Mouse (Mus musculus) limb, embryonic 12.5 days (tissue): Measurements from ENCODE around the gene Tagap. TPM values are rescaled to one million over a fixed set of nuclear protein-coding genes. Genes with fewer than 3 reads are reported as not detected.

Source experiments
- ATAC-seq: fragments of 200-750 bp; cut with Nextera tagmentation; 2 replicates; pipeline ENCODE4 v1.8.0; 2017; ENCODE audit warnings: low read depth, moderate TSS enrichment; ENCODE audit not compliant: insufficient number of reproducible peaks, insufficient read depth, low FRiP score, low TSS enrichment
- H3K27ac ChIP-seq: fragments of 300-500 bp; sonication (generic); 2 replicates; pipeline ENCODE4 v1.5.1; 2016; ENCODE audit warnings: mild to moderate bottlenecking, moderate library complexity
- H3K27me3 ChIP-seq: fragments of 300-500 bp; sonication (generic); 2 replicates; pipeline ENCODE4 v1.6.1; 2016; ENCODE audit warnings: mild to moderate bottlenecking, moderate library complexity
- H3K36me3 ChIP-seq: fragments of 300-500 bp; sonication (generic); 2 replicates; pipeline ENCODE4 v1.6.1; 2016; ENCODE audit warnings: mild to moderate bottlenecking, moderate library complexity
- H3K4me1 ChIP-seq: fragments of 300-500 bp; sonication (generic); replicated peaks from 2 replicates; pipeline ENCODE4 v1.6.1; 2016
- H3K4me2 ChIP-seq: fragments of 300-500 bp; sonication (generic); 2 replicates; pipeline ENCODE4 v1.6.1; 2016; ENCODE audit warnings: mild to moderate bottlenecking, moderate library complexity
- H3K4me3 ChIP-seq: fragments of 300-500 bp; sonication (generic); replicated peaks from 2 replicates; pipeline ENCODE4 v1.5.1; 2016; ENCODE audit warnings: mild to moderate bottlenecking
- H3K9ac ChIP-seq: fragments of 300-500 bp; sonication (generic); replicated peaks from 2 replicates; pipeline ENCODE4 v1.6.1; 2016; ENCODE audit warnings: mild to moderate bottlenecking, moderate library complexity
- H3K9me3 ChIP-seq: fragments of 300-500 bp; sonication (generic); 2 replicates; pipeline ENCODE4 v1.6.1; 2016; ENCODE audit warnings: mild to moderate bottlenecking, moderate library complexity
- WGBS: fragments of 180-500 bp; shearing (Covaris S2); methylation state at CpG from one replicate; pipeline ENCODE4 v1.1.7; 2016; 5-methylcytosine and 5-hydroxymethylcytosine counted together
- polyA plus RNA-seq: library from polyadenylated mRNA; unstranded; fragments of >200 nt; fragmentation: Nextera tagmentation; extraction: Ambion mirVana; gene quantifications from 2 replicates; pipeline ENCODE4 v1.2.1, GENCODE M21; 2016

Gene Tagap
- polyA plus RNA-seq, 1 experiment from 2014 or later: 0.41 TPM

DNA sequence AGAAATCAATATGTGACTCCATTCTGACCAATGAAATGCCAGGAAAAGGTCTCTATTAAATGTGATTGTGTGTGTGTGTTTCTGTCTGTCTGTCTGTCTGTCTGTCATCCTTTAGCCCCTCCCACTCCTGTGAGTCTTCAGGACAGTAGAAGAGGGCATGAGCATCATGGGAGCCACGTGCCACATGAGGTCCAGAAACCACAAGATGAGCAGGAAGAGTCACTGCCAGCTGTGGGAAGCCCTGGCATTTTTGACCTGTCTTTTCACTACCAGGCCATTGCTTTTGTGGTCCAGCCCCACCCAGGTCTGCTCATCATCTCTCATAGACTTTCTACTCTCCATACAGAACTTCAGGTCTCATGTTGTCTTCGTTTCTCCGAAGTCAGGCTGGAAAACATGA, 31.7 kb upstream of the Tagap start:
- WGBS: 79% methylated on average over 3 of the region's 3 CpGs

DNA sequence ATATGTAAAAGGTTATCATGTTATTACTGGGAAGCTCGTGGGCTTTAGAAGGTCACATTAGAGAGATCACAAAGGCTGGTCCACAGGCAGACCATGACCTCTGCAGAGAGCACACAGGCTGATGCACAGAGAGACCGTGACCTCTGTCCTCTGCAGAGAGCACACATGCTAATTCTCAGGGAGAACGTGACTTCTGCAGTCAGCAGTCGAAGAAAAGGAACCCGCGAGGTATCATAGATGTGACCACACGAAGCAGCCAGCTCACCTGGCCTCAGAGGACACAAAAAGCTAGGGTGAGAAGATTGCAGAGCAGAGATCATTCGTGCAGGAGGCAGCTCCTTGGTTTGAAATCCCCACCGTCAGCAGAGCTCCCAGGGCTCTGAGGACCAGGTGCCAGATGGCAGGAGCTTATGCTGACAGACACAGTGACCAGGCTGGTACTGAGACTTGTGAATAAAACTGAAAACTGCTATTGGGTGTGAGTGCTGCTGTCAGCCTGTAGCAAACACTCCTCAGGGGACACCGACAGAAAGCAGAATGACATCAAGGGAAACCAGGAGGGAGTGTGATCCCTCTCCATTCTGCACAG, 29.7 kb upstream of the Tagap start:
- no peaks in the 10 kb centered on the region for H3K4me1 ChIP-seq
- no peak overlapping the region for H3K4me2 ChIP-seq
- no peak overlapping the region for H3K9ac ChIP-seq
- H3K9me3 ChIP-seq: no peaks in the 10 kb centered on the region
- no peaks in the 10 kb centered on the region for H3K27me3 ChIP-seq
- 71% methylated on average over 10 of the region's 10 CpGs for WGBS
- H3K36me3 ChIP-seq: no peaks in the 10 kb centered on the region
- H3K4me3 ChIP-seq: no peak overlapping the region
- ATAC-seq: no peak
- no peak overlapping the region for H3K27ac ChIP-seq

More for the DNA sequence above, 31.7 kb upstream of the Tagap start:
- Histone ChIP-seq H3K4me3 (no peak overlapping the region), H3K9ac (no peak overlapping the region), H3K36me3 (no peaks in the 10 kb centered on the region), H3K4me1 (no peaks in the 10 kb centered on the region), H3K27me3 (no peaks in the 10 kb centered on the region), H3K27ac (no peak overlapping the region), H3K9me3 (no peaks in the 10 kb centered on the region), H3K4me2 (no peak overlapping the region)
- no peak for ATAC-seq

DNA sequence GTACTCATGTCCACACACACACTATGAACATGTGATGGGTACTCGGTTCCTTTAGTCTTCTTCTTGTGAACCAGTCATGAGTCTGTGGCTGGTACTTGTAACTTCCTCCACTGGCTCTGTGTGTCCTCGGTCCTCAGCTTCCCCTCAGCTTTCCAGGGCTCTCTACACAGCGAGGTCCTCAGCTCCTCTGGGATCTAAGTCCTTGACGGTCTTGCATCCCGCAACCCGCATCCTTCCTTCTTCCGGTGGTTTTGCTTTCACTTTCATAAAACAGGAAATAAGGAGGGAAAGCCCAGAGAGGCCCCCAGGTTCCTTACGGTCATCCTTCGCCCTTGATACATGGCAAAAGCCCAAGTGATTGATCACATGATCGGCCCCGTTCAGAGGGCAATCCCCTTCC, 28.7 kb upstream of the Tagap start:
- Histone ChIP-seq H3K27me3 (no peaks in the 10 kb centered on the region), H3K9me3 (no peaks in the 10 kb centered on the region), H3K36me3 (no peaks in the 10 kb centered on the region), H3K4me3 (no peak overlapping the region), H3K9ac (no peak overlapping the region), H3K4me2 (no peak overlapping the region), H3K27ac (no peak overlapping the region), H3K4me1 (no peaks in the 10 kb centered on the region)
- ATAC-seq: no peak
- 81% methylated on average over 11 of the region's 11 CpGs for WGBS

DNA sequence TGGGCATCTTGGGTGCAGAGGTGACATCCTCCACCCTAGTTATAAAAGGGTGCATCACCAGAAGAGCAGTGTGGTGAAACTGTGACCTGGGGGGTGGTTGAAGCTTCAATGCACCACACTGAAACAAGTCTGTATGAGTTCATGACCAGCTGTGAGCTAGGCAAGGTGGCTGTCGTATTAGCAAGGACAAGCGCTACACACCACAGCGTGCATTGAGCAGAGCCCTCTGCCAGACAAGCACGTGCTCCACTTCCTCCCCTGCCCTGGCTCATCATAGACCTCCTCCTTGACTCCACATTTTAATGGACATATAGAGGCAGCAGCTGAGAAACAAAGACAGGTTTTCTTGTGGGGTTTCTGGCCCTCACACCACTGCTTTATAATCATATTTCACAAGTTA, 28.0 kb upstream of the Tagap start:
- H3K27ac ChIP-seq: no peak overlapping the region
- no peak overlapping the region for H3K4me2 ChIP-seq
- no peak overlapping the region for H3K4me3 ChIP-seq
- H3K9me3 ChIP-seq: no peaks in the 10 kb centered on the region
- H3K36me3 ChIP-seq: no peaks in the 10 kb centered on the region
- H3K27me3 ChIP-seq: no peaks in the 10 kb centered on the region
- H3K4me1 ChIP-seq: no peaks in the 10 kb centered on the region
- WGBS: 83% methylated on average over 4 of the region's 4 CpGs
- H3K9ac ChIP-seq: no peak overlapping the region
- no peak for ATAC-seq

DNA sequence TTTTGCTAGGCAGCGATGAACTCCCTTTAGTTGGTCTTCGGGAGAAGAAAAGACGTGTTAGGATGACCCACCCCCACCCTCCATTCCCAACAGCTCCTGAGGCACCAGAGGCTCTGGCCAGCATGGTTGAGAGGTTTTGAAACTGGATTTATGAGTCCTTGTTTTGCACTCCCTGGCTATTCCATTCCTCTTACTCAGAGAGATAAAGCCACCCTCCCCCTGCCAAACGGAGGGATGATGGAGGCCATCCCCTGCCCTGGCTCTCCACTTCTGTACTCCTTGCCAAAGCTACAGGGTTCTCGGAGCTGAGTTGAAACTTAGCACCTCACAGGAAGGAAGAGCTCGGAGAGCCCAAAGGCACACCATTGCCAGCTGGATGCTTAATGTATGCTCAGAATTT, 26.6 kb upstream of the Tagap start:
- no peak for ATAC-seq
- no peak overlapping the region for H3K9ac ChIP-seq
- H3K27me3 ChIP-seq: no peaks in the 10 kb centered on the region
- WGBS: 66% methylated on average over 6 of the region's 6 CpGs
- no peaks in the 10 kb centered on the region for H3K36me3 ChIP-seq
- no peaks in the 10 kb centered on the region for H3K4me1 ChIP-seq
- H3K4me2 ChIP-seq: no peak overlapping the region
- H3K27ac ChIP-seq: no peak overlapping the region
- H3K4me3 ChIP-seq: no peak overlapping the region
- H3K9me3 ChIP-seq: no peaks in the 10 kb centered on the region

DNA sequence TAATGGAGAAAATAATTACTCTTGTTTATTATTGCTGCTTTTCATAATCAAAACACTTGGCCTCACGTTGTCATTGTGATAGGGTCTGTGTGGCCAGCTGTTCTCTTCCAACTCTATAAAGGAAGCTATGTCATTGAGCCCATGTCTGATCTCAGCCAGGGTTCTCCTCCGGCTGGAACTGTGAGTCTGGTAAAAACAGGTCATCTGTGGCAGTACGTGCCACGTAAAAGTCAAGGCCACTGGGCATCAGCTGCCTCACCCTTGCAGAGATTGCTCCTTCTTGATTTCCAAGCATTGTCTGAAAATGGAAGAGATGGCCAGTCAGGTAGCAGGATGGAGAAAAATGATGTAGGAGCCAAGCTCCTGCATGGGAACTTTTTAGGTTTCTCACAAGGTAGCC, 25.8 kb upstream of the Tagap start:
- Histone ChIP-seq H3K9ac (no peak overlapping the region), H3K4me3 (no peak overlapping the region), H3K36me3 (no peaks in the 10 kb centered on the region), H3K27me3 (no peaks in the 10 kb centered on the region), H3K4me2 (no peak overlapping the region), H3K4me1 (no peaks in the 10 kb centered on the region), H3K9me3 (no peaks in the 10 kb centered on the region), H3K27ac (no peak overlapping the region)
- ATAC-seq: no peak
- 75% methylated on average over 4 of the region's 4 CpGs for WGBS

DNA sequence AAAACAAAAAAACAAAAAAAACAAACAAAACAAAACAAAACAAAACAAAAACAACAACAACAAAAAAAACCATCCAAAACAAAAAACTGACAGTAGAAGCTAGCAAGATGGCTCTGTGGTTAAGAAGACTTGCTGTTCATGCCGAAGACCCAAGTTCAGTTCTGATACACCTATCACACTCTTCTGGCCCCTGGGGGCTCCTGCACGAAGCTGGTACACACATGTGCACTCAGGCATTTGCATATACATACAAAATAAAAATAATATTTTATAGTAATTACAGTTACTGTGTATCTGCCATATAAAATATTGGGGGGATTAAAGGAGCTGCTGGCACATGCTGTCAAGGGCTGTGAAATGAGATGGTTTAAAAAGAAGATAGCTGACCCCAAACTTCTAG, 24.3 kb upstream of the Tagap start:
- WGBS: 86% methylated on average over 2 of the region's 2 CpGs
- H3K9me3 ChIP-seq: no peaks in the 10 kb centered on the region
- H3K27ac ChIP-seq: no peak overlapping the region
- no peak for ATAC-seq
- no peak overlapping the region for H3K4me3 ChIP-seq
- H3K27me3 ChIP-seq: no peaks in the 10 kb centered on the region
- H3K9ac ChIP-seq: no peak overlapping the region
- no peaks in the 10 kb centered on the region for H3K4me1 ChIP-seq
- H3K36me3 ChIP-seq: no peaks in the 10 kb centered on the region
- no peak overlapping the region for H3K4me2 ChIP-seq

DNA sequence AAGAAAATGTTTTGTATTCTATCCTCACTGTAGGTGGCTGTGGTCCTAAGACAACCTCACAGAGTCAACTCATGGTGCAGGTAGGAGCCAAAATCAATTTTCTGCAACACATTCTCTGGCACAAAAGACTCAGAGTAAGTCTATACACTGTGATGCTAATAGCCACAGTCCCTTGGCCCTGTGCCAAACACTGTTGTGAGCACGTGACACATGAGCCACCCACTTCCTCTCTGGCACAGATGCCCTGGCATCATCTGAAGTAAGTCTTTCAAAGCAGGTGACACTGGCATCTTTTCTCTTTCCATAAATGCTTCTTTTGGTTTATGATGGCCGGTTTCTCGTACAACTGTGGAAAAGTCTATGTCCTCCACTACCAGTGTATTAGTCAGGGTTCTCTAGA, 23.4 kb upstream of the Tagap start:
- no peaks in the 10 kb centered on the region for H3K27me3 ChIP-seq
- no peaks in the 10 kb centered on the region for H3K4me1 ChIP-seq
- 82% methylated on average over 3 of the region's 3 CpGs for WGBS
- ATAC-seq: no peak
- no peaks in the 10 kb centered on the region for H3K9me3 ChIP-seq
- H3K9ac ChIP-seq: no peak overlapping the region
- no peak overlapping the region for H3K27ac ChIP-seq
- no peak overlapping the region for H3K4me2 ChIP-seq
- no peaks in the 10 kb centered on the region for H3K36me3 ChIP-seq
- no peak overlapping the region for H3K4me3 ChIP-seq

DNA sequence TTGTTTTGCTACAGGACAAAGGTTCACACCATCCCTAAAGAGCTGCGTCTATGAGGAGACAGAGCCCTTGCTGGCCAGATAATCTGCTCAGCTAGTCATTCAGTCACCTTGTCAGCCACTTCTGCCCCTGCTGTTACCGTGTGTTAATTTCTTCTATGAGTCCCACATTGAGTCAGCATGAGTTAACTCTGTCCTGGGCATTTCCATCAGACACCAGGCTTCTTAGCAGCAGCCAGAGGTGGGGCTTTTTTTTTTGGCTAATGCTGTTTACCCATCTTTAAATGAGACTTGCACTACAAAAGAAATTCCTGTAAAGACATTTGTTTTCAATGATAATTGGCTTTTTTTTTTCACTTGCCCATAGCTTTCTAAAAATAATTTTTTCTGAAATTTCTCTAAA, 20.8 kb upstream of the Tagap start:
- H3K4me3 ChIP-seq: no peak overlapping the region
- H3K4me2 ChIP-seq: no peak overlapping the region
- H3K27me3 ChIP-seq: no peaks in the 10 kb centered on the region
- H3K27ac ChIP-seq: no peak overlapping the region
- WGBS: 46% methylated on average over 2 of the region's 2 CpGs
- H3K4me1 ChIP-seq: no peaks in the 10 kb centered on the region
- H3K36me3 ChIP-seq: no peaks in the 10 kb centered on the region
- H3K9ac ChIP-seq: no peak overlapping the region
- no peaks in the 10 kb centered on the region for H3K9me3 ChIP-seq
- no peak for ATAC-seq

DNA sequence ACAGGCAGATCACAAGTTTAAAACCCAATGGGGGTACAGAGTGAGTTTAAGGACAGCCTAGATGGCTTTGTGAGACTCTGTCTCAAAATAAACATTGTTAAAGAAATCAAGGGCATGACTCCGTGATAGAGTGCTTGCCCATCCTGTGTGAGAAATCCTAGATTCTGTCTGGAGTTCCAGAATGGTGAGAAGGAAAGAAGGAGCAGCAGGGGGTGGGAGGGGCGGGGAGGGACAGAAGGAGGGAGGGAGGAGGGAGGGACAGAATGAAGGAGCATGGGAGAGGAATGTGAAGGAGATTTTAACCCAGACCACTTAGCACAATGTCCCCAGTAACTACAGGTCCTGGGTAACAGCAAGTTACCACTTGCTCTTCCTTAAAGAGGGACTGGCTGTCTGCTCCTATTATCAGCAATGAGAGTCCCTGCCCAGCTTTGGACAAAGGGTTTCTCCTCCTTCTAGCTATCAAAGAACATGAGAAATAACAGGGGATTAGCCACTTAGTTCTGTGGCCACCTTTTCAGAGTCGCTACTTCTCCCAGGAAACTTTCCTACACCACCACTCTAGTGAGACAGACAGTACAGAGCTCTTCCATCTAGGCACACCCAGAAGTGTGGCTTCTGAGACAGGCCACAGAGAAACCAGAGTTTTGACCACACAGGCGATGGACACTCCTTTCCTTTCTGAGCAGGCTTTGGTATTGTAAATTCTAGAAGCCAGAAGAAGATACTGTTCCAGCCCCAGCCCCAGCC, 19.7 kb upstream of the Tagap start:
- Histone ChIP-seq H3K9ac (no peak overlapping the region), H3K27ac (no peak overlapping the region), H3K9me3 (peaks cover 3% of the 10 kb centered on the region; the same call in 1 of the 2 replicates), H3K36me3 (no peaks in the 10 kb centered on the region), H3K27me3 (0 out of 2 replicates have a peak, but pooled peaks cover 2% of the 10 kb centered on the region), H3K4me2 (no peak overlapping the region), H3K4me3 (no peak overlapping the region), H3K4me1 (no peaks in the 10 kb centered on the region)
- no peak for ATAC-seq
- 45% methylated on average over 4 of the region's 4 CpGs for WGBS

DNA sequence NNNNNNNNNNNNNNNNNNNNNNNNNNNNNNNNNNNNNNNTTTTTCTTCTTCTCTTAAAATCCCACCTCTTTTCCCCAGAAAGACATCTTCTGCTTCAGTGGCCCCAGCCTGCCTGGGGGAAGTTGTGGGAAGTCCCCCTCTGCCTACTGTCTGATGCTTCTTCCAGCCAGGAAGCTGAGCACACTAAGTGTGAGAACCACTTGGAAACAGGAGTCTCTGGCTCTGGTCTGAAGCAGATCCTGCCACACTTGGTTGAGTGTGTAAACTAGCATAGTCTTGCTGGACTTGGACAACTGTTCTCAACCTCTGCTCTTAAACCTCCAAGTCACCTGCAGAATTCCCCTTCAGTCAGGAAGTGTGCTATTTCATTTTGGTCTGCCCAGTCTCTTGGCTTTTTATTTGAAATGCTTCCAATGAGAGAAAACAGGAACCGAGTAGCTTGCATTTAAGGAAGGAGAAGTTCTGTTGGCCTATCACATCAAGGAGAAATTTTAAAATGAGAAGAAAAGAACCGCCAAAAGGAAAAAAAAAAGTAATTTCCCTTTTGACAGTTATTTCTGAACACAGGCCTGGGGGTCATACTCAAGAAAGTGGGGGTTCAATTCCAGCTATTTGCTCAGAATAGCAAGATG, 11.1 kb upstream of the Tagap start:
- no peak for ATAC-seq
- no peak overlapping the region for H3K4me3 ChIP-seq
- H3K27me3 ChIP-seq: 0 out of 2 replicates have a peak, but pooled peaks cover 5% of the 10 kb centered on the region
- H3K27ac ChIP-seq: no peak overlapping the region
- no peaks in the 10 kb centered on the region for H3K36me3 ChIP-seq
- H3K9ac ChIP-seq: no peak overlapping the region
- H3K4me2 ChIP-seq: no peak overlapping the region
- H3K9me3 ChIP-seq: peaks cover 6% of the 10 kb centered on the region; the same call in 1 of the 2 replicates
- no peaks in the 10 kb centered on the region for H3K4me1 ChIP-seq
- 84% methylated on average over 2 of the region's 2 CpGs for WGBS
